Mouse (Mus musculus): Measurements from ENCODE around the gene Frmd4b. TPM values are rescaled to one million over a fixed set of nuclear protein-coding genes. Genes with fewer than 3 reads are reported as not detected.

Gene Frmd4b
- total and polyA plus RNA-seq, 3 experiments = 0.44 to 2.9 TPM; not detected in 1

GRCm38 (mm10) chr6:97540458-97540857 is 76.9 kb downstream of the Frmd4b start:
- Histone ChIP-seq H3K36me3 (replicated peaks) (no peaks in the 10 kb centered on the region), H3K9me3 (replicated peaks) (peaks cover 49% of the 10 kb centered on the region), H3K27me3 (ENCODE audit: insufficient read depth, low read length) (no peaks in the 10 kb centered on the region), H3K4me3 (ENCODE audit: low read depth, low read length) (no peak overlapping the region), H3K4me1 (ENCODE audit: insufficient read depth, low read depth, low read length) (no peaks in the 10 kb centered on the region)
- TF ChIP-seq POLR2AphosphoS5 (IDR thresholded peaks at IDR 0.05; ENCODE audit: insufficient replicate concordance, low read depth, low read length) = no peak
- TF ChIP-seq GATA2 (IDR thresholded peaks at IDR 0.05; ENCODE audit: borderline replicate concordance, low read depth, low read length) = no peak
- no peak for TF ChIP-seq GATA1 (IDR thresholded peaks at IDR 0.05; ENCODE audit: borderline replicate concordance, low read length)
- TF ChIP-seq CTCF (IDR thresholded peaks at IDR 0.05; ENCODE audit: low read depth, low read length) = no peak
- no peak for TF ChIP-seq TAL1 (conservative IDR thresholded peaks at IDR 0.05; ENCODE audit: low read depth, low read length)
- ATAC-seq (ENCODE audit: extremely low read depth, insufficient number of reproducible peaks, low FRiP score, poor library complexity, severe bottlenecking) = no peak
- no peak for DNase-seq (ENCODE audit: low spot score)

GRCm38 (mm10) chr6:97535763-97536445 is 81.4 kb downstream of the Frmd4b start:
- no peak for TF ChIP-seq GATA1 (IDR thresholded peaks at IDR 0.05; ENCODE audit: borderline replicate concordance, low read length)
- no peak for TF ChIP-seq CTCF (IDR thresholded peaks at IDR 0.05; ENCODE audit: low read depth, low read length)
- no peak for TF ChIP-seq TAL1 (conservative IDR thresholded peaks at IDR 0.05; ENCODE audit: low read depth, low read length)
- Histone ChIP-seq H3K4me3 (ENCODE audit: low read depth, low read length) (no peak overlapping the region), H3K4me1 (ENCODE audit: insufficient read depth, low read depth, low read length) (no peaks in the 10 kb centered on the region), H3K27me3 (ENCODE audit: insufficient read depth, low read length) (no peaks in the 10 kb centered on the region), H3K9me3 (replicated peaks) (peaks cover 61% of the 10 kb centered on the region), H3K36me3 (replicated peaks) (no peaks in the 10 kb centered on the region)
- no peak for ATAC-seq (ENCODE audit: extremely low read depth, insufficient number of reproducible peaks, low FRiP score, poor library complexity, severe bottlenecking)
- DNase-seq (ENCODE audit: low spot score) = no peak

- no peaks in the 10 kb centered on the region for H3K4me1 ChIP-seq (ENCODE audit: insufficient read depth, low read depth, low read length)
Measured at GRCm38 (mm10) chr6:97531043-97531442, 86.3 kb downstream of the Frmd4b start.

GRCm38 (mm10) chr6:97528961-97529680 is 88.2 kb downstream of the Frmd4b start:
- Histone ChIP-seq H3K4me1 (ENCODE audit: insufficient read depth, low read depth, low read length) (no peaks in the 10 kb centered on the region), H3K9me3 (replicated peaks) (peaks cover 65% of the 10 kb centered on the region), H3K4me3 (ENCODE audit: low read depth, low read length) (no peak overlapping the region), H3K36me3 (replicated peaks) (no peaks in the 10 kb centered on the region), H3K27me3 (ENCODE audit: insufficient read depth, low read length) (no peaks in the 10 kb centered on the region)
- ATAC-seq (ENCODE audit: extremely low read depth, insufficient number of reproducible peaks, low FRiP score, poor library complexity, severe bottlenecking) (no peak), DNase-seq (ENCODE audit: low spot score) (no peak)
- no peak for TF ChIP-seq GATA1 (IDR thresholded peaks at IDR 0.05; ENCODE audit: borderline replicate concordance, low read length)

More at GRCm38 (mm10) chr6:97531043-97531442, 86.3 kb downstream of the Frmd4b start:
- H3K4me3 ChIP-seq (ENCODE audit: low read depth, low read length) = no peak overlapping the region
- H3K27me3 ChIP-seq (ENCODE audit: insufficient read depth, low read length) = no peaks in the 10 kb centered on the region
- H3K36me3 ChIP-seq (replicated peaks) = no peaks in the 10 kb centered on the region
- H3K9me3 ChIP-seq (replicated peaks) = peaks cover 68% of the 10 kb centered on the region
- TF ChIP-seq TAL1 (conservative IDR thresholded peaks at IDR 0.05; ENCODE audit: low read depth, low read length) = no peak
- TF ChIP-seq GATA1 (IDR thresholded peaks at IDR 0.05; ENCODE audit: borderline replicate concordance, low read length) = no peak
- TF ChIP-seq POLR2AphosphoS5 (IDR thresholded peaks at IDR 0.05; ENCODE audit: insufficient replicate concordance, low read depth, low read length) = no peak
- TF ChIP-seq GATA2 (IDR thresholded peaks at IDR 0.05; ENCODE audit: borderline replicate concordance, low read depth, low read length) = no peak
- no peak for TF ChIP-seq CTCF (IDR thresholded peaks at IDR 0.05; ENCODE audit: low read depth, low read length)
- no peak for DNase-seq (ENCODE audit: low spot score)
- no peak for ATAC-seq (ENCODE audit: extremely low read depth, insufficient number of reproducible peaks, low FRiP score, poor library complexity, severe bottlenecking)

- DNase-seq (ENCODE audit: low spot score) = no peak
Measured at GRCm38 (mm10) chr6:97526092-97526491, 91.2 kb downstream of the Frmd4b start.

GRCm38 (mm10) chr6:97523118-97523517 is 94.2 kb downstream of the Frmd4b start:
- ATAC-seq (ENCODE audit: extremely low read depth, insufficient number of reproducible peaks, low FRiP score, poor library complexity, severe bottlenecking) = no peak
- no peak for TF ChIP-seq POLR2AphosphoS5 (IDR thresholded peaks at IDR 0.05; ENCODE audit: insufficient replicate concordance, low read depth, low read length)
- TF ChIP-seq TAL1 (conservative IDR thresholded peaks at IDR 0.05; ENCODE audit: low read depth, low read length) = no peak
- no peak for TF ChIP-seq CTCF (IDR thresholded peaks at IDR 0.05; ENCODE audit: low read depth, low read length)
- TF ChIP-seq GATA2 (IDR thresholded peaks at IDR 0.05; ENCODE audit: borderline replicate concordance, low read depth, low read length) = no peak
- TF ChIP-seq GATA1 (IDR thresholded peaks at IDR 0.05; ENCODE audit: borderline replicate concordance, low read length) = no peak
- Histone ChIP-seq H3K27me3 (ENCODE audit: insufficient read depth, low read length) (no peaks in the 10 kb centered on the region), H3K9me3 (replicated peaks) (peaks cover 59% of the 10 kb centered on the region), H3K4me1 (ENCODE audit: insufficient read depth, low read depth, low read length) (no peaks in the 10 kb centered on the region), H3K36me3 (replicated peaks) (no peaks in the 10 kb centered on the region), H3K4me3 (ENCODE audit: low read depth, low read length) (no peak overlapping the region)
- DNase-seq (ENCODE audit: low spot score) = no peak

More at GRCm38 (mm10) chr6:97526092-97526491, 91.2 kb downstream of the Frmd4b start:
- no peaks in the 10 kb centered on the region for H3K36me3 ChIP-seq (replicated peaks)
- TF ChIP-seq TAL1 (conservative IDR thresholded peaks at IDR 0.05; ENCODE audit: low read depth, low read length) = no peak
- no peak for TF ChIP-seq POLR2AphosphoS5 (IDR thresholded peaks at IDR 0.05; ENCODE audit: insufficient replicate concordance, low read depth, low read length)
- no peak for TF ChIP-seq CTCF (IDR thresholded peaks at IDR 0.05; ENCODE audit: low read depth, low read length)
- TF ChIP-seq GATA2 (IDR thresholded peaks at IDR 0.05; ENCODE audit: borderline replicate concordance, low read depth, low read length) = no peak
- TF ChIP-seq GATA1 (IDR thresholded peaks at IDR 0.05; ENCODE audit: borderline replicate concordance, low read length) = no peak
- H3K4me1 ChIP-seq (ENCODE audit: insufficient read depth, low read depth, low read length) = no peaks in the 10 kb centered on the region
- no peak overlapping the region for H3K4me3 ChIP-seq (ENCODE audit: low read depth, low read length)
- peaks cover 57% of the 10 kb centered on the region for H3K9me3 ChIP-seq (replicated peaks)
- ATAC-seq (ENCODE audit: extremely low read depth, insufficient number of reproducible peaks, low FRiP score, poor library complexity, severe bottlenecking) = no peak; the same call in 1 of the 2 replicates
- no peaks in the 10 kb centered on the region for H3K27me3 ChIP-seq (ENCODE audit: insufficient read depth, low read length)
